Mouse (Mus musculus) hindbrain, embryonic 11.5 days (tissue): Measurements from ENCODE around the gene Zc3h7b. TPM values are rescaled to one million over a fixed set of nuclear protein-coding genes. Genes with fewer than 3 reads are reported as not detected.
"Not testable (repeated sequence)": the region's sequence is repeated elsewhere in the genome, so short reads cannot be mapped to it uniquely, and the experiment has no call there.

Source experiments
- ATAC-seq: fragments of 200-750 bp; cut with Nextera tagmentation; 2 replicates; pipeline ENCODE4 v1.8.0; 2017; ENCODE audit warnings: mild to moderate bottlenecking, moderate TSS enrichment, moderate library complexity; ENCODE audit not compliant: low FRiP score
- DNase-seq: peaks from one replicate; pipeline ENCODE4 v3.0.0-alpha.2; 2015; ENCODE audit warnings: low spot score
- H3K27ac ChIP-seq: fragments of 300-500 bp; sonication (generic); 2 replicates; pipeline ENCODE4 v1.5.1; 2014; ENCODE audit warnings: mild to moderate bottlenecking, low read depth, low read length
- H3K27me3 ChIP-seq: fragments of 300-500 bp; sonication (generic); 2 replicates; pipeline ENCODE4 v1.6.1; 2014; ENCODE audit warnings: mild to moderate bottlenecking, low read length, moderate library complexity, mixed read lengths; ENCODE audit not compliant: control insufficient read depth, insufficient read depth
- H3K36me3 ChIP-seq: fragments of 300-500 bp; sonication (generic); 2 replicates; pipeline ENCODE4 v1.6.1; 2014; ENCODE audit warnings: mild to moderate bottlenecking, low read length, moderate library complexity, mixed read lengths; ENCODE audit not compliant: control insufficient read depth, insufficient read depth
- H3K4me1 ChIP-seq: fragments of 300-500 bp; sonication (generic); replicated peaks from 2 replicates; pipeline ENCODE4 v1.6.1; 2014; ENCODE audit warnings: low read length, mixed read lengths; ENCODE audit not compliant: control insufficient read depth, insufficient read depth
- H3K4me2 ChIP-seq: fragments of 300-500 bp; sonication (generic); replicated peaks from 2 replicates; pipeline ENCODE4 v1.6.1; 2014; ENCODE audit warnings: mild to moderate bottlenecking, low read depth, low read length
- H3K4me3 ChIP-seq: fragments of 300-500 bp; sonication (generic); 2 replicates; pipeline ENCODE4 v1.5.1; 2014; ENCODE audit warnings: low read depth, low read length
- H3K9ac ChIP-seq: fragments of 300-500 bp; sonication (generic); 2 replicates; pipeline ENCODE4 v1.6.1; 2014; ENCODE audit warnings: low read depth, low read length
- H3K9me3 ChIP-seq: fragments of 300-500 bp; sonication (generic); 2 replicates; pipeline ENCODE4 v1.6.1; 2016; ENCODE audit warnings: low read length; ENCODE audit not compliant: control insufficient read depth
- WGBS: fragments of 180-500 bp; shearing (Covaris S2); extraction: QIAGEN DNeasy Blood & Tissue Kit; methylation state at CpG from one replicate; pipeline ENCODE4 v1.1.7; 2014; 5-methylcytosine and 5-hydroxymethylcytosine counted together
- polyA plus RNA-seq: library from polyadenylated mRNA; unstranded; fragments of >200 nt; fragmentation: Nextera tagmentation; extraction: Ambion mirVana; gene quantifications from 2 replicates; pipeline ENCODE4 v1.2.1, GENCODE M21; 2014

Gene Zc3h7b
- 36.8 and 52.6 TPM in 2 replicates for polyA plus RNA-seq

- peak within 1 kb of the TSS; percentile 99 for H3K9ac ChIP-seq
- WGBS = under 1% methylated on average over 52 of the region's 65 CpGs
- no peaks in the 10 kb centered on the region for H3K9me3 ChIP-seq
- no peaks in the 10 kb centered on the region for H3K27me3 ChIP-seq
- peak within 1 kb of the TSS; percentile 76 for H3K4me2 ChIP-seq
- H3K4me3 ChIP-seq = peak within 1 kb of the TSS; percentile 90
- H3K27ac ChIP-seq = peak within 1 kb of the TSS; percentile 90
- peak; percentile 84 for ATAC-seq
- no peaks in the 10 kb centered on the region for H3K36me3 ChIP-seq
- H3K4me1 ChIP-seq = no peaks in the 10 kb centered on the region; the same call in 1 of the 2 replicates
- DNase-seq = peak; percentile 79
Observed at GRCm38 (mm10) chr15:81744992-81745600, at the start of gene Zc3h7b, which contains the start of gene Rangap1. Gene Zc3h7b (plus strand): TSS chr15:81745057. Gene Rangap1 (minus strand): TSS chr15:81745530.

- 57% methylated on average over 7 of the region's 7 CpGs for WGBS
- no peak for DNase-seq
- H3K4me2 ChIP-seq = no peak within 1 kb of the TSS
- no peak for ATAC-seq
- peaks cover 30% of the 10 kb centered on the region for H3K27me3 ChIP-seq
- H3K9me3 ChIP-seq = no peaks in the 10 kb centered on the region
- H3K9ac ChIP-seq = no peak within 1 kb of the TSS
- H3K27ac ChIP-seq = no peak within 1 kb of the TSS
- no peak within 1 kb of the TSS for H3K4me3 ChIP-seq
- no peaks in the 10 kb centered on the region for H3K36me3 ChIP-seq
- H3K4me1 ChIP-seq = peaks cover 6% of the 10 kb centered on the region
Observed at GRCm38 (mm10) chr15:81697175-81697574, 47.7 kb upstream of the Zc3h7b start, which contains the start of gene Chadl. Gene Chadl (minus strand): TSS chr15:81697287.

GRCm38 (mm10) chr15:81697847-81698246 is 47.0 kb upstream of the Zc3h7b start:
- H3K27me3 ChIP-seq = peaks cover 24% of the 10 kb centered on the region
- H3K36me3 ChIP-seq = no peaks in the 10 kb centered on the region
- peaks cover 6% of the 10 kb centered on the region for H3K4me1 ChIP-seq
- DNase-seq = peak; percentile 55
- H3K4me2 ChIP-seq = no peak overlapping the region
- no peak overlapping the region for H3K4me3 ChIP-seq
- WGBS = 56% methylated on average over 3 of the region's 3 CpGs
- no peak for ATAC-seq
- no peaks in the 10 kb centered on the region for H3K9me3 ChIP-seq
- H3K9ac ChIP-seq = no peak overlapping the region
- no peak overlapping the region for H3K27ac ChIP-seq

GRCm38 (mm10) chr15:81698532-81698931 is 46.3 kb upstream of the Zc3h7b start:
- H3K27ac ChIP-seq = no peak overlapping the region
- H3K4me3 ChIP-seq = no peak overlapping the region
- no peaks in the 10 kb centered on the region for H3K36me3 ChIP-seq
- DNase-seq = no peak
- 80% methylated on average over 2 of the region's 2 CpGs for WGBS
- H3K9ac ChIP-seq = no peak overlapping the region
- no peaks in the 10 kb centered on the region for H3K9me3 ChIP-seq
- no peak for ATAC-seq
- H3K4me1 ChIP-seq = peaks cover 6% of the 10 kb centered on the region
- H3K4me2 ChIP-seq = no peak overlapping the region
- H3K27me3 ChIP-seq = peaks cover 17% of the 10 kb centered on the region

GRCm38 (mm10) chr15:81700161-81700560 is 44.7 kb upstream of the Zc3h7b start:
- ATAC-seq = no peak
- no peak overlapping the region for H3K4me2 ChIP-seq
- peaks cover 4% of the 10 kb centered on the region for H3K27me3 ChIP-seq
- no peaks in the 10 kb centered on the region for H3K4me1 ChIP-seq
- DNase-seq = no peak
- 69% methylated on average over 2 of the region's 2 CpGs for WGBS
- no peak overlapping the region for H3K4me3 ChIP-seq
- H3K36me3 ChIP-seq = peaks cover 3% of the 10 kb centered on the region; the same call in 1 of the 2 replicates
- H3K9ac ChIP-seq = no peak overlapping the region
- H3K9me3 ChIP-seq = no peaks in the 10 kb centered on the region
- no peak overlapping the region for H3K27ac ChIP-seq

- Histone ChIP-seq H3K36me3 (peaks cover 8% of the 10 kb centered on the region; the same call in 1 of the 2 replicates), H3K9me3 (no peaks in the 10 kb centered on the region), H3K4me1 (no peaks in the 10 kb centered on the region), H3K4me3 (no peak overlapping the region), H3K27me3 (0 out of 2 replicates have a peak, but pooled peaks cover 2% of the 10 kb centered on the region), H3K27ac (no peak overlapping the region), H3K9ac (no peak overlapping the region), H3K4me2 (no peak overlapping the region)
- DNase-seq = no peak
- 85% methylated on average over 8 of the region's 8 CpGs for WGBS
- ATAC-seq = no peak
Observed at GRCm38 (mm10) chr15:81700601-81701000, 44.3 kb upstream of the Zc3h7b start.

GRCm38 (mm10) chr15:81701350-81701749 is 43.5 kb upstream of the Zc3h7b start:
- peaks cover 13% of the 10 kb centered on the region; the same call in 1 of the 2 replicates for H3K36me3 ChIP-seq
- WGBS = 81% methylated on average over 4 of the region's 4 CpGs
- not testable (repeated sequence) for H3K27me3 ChIP-seq, H3K4me3 ChIP-seq, ATAC-seq, H3K4me1 ChIP-seq, H3K9ac ChIP-seq, DNase-seq, H3K9me3 ChIP-seq, H3K27ac ChIP-seq, H3K4me2 ChIP-seq

GRCm38 (mm10) chr15:81702306-81703093 is 42.4 kb upstream of the Zc3h7b start:
- DNase-seq = no peak
- peaks cover 17% of the 10 kb centered on the region; the same call in 1 of the 2 replicates for H3K36me3 ChIP-seq
- H3K4me2 ChIP-seq = no peak overlapping the region
- WGBS = 90% methylated on average over 13 of the region's 13 CpGs
- no peaks in the 10 kb centered on the region for H3K4me1 ChIP-seq
- no peak for ATAC-seq
- no peak overlapping the region for H3K27ac ChIP-seq
- H3K27me3 ChIP-seq = no peaks in the 10 kb centered on the region
- no peak overlapping the region for H3K4me3 ChIP-seq
- H3K9ac ChIP-seq = no peak overlapping the region
- H3K9me3 ChIP-seq = no peaks in the 10 kb centered on the region
